Mouse (Mus musculus) heart, postnatal 25 days (tissue): ENCODE measurements around the gene Ltbp4. TPM values are rescaled to one million over a fixed set of nuclear protein-coding genes. Genes with fewer than 3 reads are reported as not detected.

Experiments used
- DNase-seq: peaks from one replicate; pipeline ENCODE4 v3.0.0; 2022; ENCODE audit warnings: low spot score
- intact Hi-C: fragments of 180-260 bp; cut with DNase I; formaldehyde crosslinking; loops from one replicate; pipeline ENCODE4 v1.15.1; 2025
- total RNA-seq, 2 experiments: library from RNA; stranded (reverse); gene quantifications; 2 replicates each; pipeline ENCODE4 v1.2.3; 2021

Ltbp4 gene
- total RNA-seq, 2 experiments from 2014 or later: 210 to 247 TPM

DNA sequence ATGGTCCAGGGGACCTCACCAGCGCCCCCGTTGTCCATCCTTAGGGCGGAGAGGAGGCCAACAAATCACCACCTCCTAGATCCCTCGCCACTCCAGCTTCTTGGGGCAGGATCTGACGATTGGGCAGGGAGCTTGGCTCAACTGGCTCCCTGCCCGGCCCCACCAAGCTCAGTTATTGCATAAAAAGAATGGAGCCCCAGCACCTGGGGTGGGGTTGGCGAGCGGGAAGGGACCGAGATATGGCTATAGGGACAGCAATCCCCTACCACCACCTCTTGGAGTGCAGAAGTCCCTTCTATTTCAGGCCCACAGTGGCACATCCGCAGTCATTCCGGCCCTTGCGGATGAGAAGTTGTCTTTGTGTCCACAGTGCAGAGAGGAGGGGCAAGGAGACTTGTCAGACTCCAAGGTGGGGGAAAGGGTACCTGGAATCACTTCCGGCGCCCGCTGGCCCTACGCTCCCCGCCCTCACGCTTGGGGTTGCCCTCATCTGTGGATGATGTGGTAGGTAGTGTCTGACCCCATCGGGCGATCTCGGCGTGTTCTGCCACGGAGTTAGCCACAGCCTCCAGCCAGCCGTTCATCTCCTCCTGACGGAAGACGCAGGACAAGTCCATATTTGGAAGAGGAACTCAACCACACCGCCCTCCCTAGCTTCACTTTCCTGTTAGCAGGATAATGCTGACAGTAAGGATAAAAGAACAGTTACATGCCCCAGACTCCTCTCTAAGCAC lies 19.5 kb upstream of the Ltbp4 start, which contains the start of gene Gm20479:
Gm20479 (minus strand) TSS at position 559 of the 734 bp plus-strand sequence.
- intact Hi-C loops: no loop called here
- DNase-seq: no peak

DNA sequence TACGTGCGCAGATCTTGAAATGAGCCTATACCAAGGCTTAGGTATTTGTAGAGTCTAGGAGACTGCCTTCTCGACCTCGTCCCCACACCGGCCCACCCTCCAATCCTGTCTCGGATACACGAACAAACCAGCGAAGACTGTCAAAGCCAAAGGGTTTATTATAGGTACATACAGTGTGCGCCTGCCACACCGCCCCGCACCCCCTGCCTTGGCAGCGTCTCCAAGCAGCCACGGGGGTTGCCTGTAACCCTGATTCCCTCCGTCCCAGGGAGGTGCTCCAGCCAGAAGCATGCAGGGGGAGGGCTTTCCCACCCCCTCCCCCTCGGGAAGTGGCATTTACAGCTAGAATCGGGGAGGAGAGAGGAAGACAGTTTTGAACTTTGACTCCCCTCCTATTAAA lies 18.8 kb upstream of the Ltbp4 start:
- intact Hi-C loops: no loop called here
- no peak for DNase-seq

DNA sequence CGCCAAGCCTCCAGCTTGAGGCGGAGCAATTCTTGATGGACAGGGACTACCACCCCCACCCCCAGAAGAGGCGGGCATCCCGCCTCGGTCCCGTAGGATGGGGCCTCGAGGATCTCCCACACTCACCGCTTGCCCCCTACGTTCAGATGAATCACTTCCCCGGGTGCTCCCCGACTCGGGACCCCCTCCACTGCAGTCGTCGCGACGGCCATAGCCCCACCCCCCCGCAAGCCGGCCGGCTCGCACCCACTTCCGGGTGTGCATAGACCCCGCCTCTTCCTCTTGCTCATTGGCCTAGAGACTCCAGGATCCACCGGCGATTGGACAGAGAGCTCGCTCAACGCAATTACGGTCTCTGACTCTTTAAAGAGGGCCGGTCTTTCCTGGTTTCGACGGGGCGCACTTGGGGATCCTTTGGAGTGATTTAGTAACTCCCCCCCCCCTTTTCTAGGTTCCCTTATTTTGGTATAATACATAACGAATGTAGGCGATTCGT lies 18.3 kb upstream of the Ltbp4 start, which contains the start of gene Shkbp1:
Shkbp1 (minus strand) TSS at position 275 of the 496 bp plus-strand sequence.
- intact Hi-C loops: no loop called here
- DNase-seq: peak; percentile 82

DNA sequence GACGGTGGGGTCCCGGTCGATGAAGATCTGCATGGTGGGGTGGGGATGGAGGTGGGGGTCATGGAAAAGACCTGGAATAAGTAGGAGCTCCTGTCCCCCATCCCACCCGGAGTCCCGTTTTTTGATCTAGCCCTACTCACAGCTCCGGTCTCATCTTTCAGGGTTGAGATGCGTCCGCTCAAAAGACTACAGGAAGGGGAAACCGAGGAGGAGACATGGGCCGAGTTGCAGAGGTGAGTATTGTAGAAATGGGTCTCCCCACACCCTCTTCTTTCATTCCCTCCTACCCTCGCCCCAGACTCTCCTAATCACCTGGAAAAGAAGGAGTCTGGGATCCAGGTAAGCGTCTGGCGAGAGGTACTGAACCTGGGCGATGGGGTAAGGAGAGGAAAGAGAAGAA lies 17.8 kb upstream of the Ltbp4 start:
- no peak for DNase-seq
- intact Hi-C loops: no loop called here

DNA sequence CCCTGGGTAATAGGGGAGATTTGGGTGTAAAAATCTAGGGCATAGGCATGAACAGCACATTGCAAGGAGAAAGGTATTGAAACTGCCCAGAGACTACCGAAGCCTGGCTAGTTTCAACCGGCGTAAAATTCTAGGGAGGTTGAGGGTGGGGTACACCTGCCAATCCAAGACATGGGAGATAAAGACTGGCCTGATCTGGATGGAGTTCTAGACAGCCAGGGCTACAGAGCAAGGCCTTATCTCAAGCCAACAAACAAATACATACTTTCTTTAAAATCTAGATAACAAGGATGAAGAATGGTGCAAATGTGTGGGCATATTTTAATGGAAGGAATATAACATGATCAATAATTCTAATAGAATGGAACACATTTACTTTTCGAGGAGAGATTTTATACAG lies 17.3 kb upstream of the Ltbp4 start:
- intact Hi-C loops: no loop called here
- DNase-seq: no peak

DNA sequence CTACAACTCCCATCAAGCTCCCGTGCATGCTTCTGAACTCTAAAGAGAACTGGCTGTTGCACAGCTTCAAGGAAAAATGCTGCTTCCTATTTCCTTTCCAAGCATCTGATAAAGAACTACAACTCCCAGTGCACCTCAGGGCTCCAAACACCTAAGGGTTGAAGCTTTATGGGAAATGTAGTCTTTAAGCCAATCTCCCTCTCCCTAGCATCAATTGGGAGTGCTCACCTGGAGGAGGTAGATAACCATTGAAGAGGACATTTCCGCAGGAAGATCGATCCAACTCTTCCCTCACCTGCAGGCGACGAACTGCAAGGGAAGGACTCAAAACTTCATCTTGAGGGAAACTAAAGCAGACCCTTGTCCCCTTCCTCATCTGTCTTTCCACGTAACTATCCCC lies 16.7 kb upstream of the Ltbp4 start:
- no peak for DNase-seq
- intact Hi-C loops: no loop called here

DNA sequence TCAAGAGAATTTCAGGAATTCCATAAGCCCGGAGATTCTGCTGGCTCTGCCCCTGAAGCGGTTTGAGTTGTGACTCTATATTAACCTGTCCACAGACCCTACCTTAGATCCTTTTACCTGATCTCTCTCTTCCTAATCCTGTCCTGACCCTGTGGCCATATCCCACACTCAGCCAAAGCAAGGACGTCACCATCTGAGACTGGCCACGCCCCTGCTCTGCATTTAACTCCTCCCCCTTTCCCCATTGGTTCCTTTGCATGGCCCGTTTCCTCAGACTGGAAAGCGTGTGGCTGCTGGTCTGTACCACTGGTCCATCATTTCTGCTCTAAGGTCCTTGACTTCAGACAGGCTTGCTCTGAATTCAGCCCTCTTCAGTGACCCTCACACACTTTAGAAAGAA lies 8.0 kb upstream of the Ltbp4 start:
- no peak for DNase-seq
- intact Hi-C loops: no loop called here

DNA sequence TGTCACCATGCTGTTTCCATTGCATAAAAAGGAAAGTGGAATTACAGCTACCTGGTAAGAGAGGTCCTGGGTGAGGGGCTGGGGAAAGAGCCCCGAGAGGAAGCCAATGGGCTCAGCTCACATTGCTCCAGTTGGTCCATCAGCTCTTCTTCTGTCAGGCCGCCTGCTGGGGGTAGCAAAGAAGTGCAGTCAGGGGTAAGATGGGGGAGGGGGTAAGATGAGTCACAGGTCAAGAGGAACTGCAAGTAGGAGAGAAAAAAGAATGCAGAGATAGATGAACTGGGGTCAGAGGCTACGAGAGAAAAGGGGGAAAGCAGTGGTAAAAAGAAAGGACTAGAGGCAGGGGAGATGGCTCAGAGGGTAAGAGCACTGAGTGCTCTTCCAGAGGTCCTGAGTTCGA lies 5.1 kb upstream of the Ltbp4 start:
- DNase-seq: no peak
- intact Hi-C loops: no loop called here

DNA sequence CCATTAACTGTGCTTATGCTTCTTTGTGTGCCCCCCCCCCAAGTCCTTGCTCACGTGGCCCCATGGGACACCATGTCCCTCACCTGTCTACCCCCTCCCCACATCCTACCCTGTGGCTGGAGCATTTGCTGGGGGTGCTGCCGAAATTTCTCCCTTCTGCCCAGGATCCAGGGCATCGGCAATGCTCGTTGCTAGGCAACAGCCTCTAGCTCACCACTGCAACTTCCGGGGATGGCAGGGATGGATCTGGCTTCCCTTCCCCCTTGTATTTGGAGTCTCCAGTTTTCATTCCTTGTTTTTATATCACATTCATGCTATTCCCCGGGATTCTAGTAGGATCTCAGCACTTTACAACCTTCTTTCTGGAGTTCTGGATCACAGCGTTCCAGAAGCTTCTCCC lies 2.0 kb upstream of the Ltbp4 start:
- no peak for DNase-seq
- intact Hi-C loops: loop anchor here (5.0 kb wide), 3 partner anchors 63 to 348 kb away; partner anchors contain the start of genes Blvrb, Sptbn4 and Zfp607b

DNA sequence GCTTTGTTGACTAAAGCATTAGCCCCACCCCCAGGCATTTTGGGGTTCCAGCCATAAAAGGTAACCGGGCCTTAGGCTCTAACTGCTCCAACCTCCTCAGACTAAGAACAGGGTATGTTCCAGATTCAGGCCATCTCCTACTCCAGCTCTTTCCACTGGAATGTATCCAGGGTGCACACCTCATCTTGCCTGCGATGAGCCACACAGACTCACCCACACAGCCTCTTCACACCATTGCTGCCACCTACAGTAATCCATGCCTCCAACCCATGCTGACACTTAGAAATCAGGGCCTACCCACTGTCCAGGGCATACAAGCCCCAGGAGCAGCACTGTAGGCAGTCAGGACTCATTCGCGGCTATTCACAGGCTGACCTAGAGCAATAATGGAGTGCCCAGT lies 1.6 kb upstream of the Ltbp4 start:
- intact Hi-C loops: loop anchor here (5.0 kb wide), 3 partner anchors 63 to 348 kb away; partner anchors contain the start of genes Blvrb, Sptbn4 and Zfp607b
- DNase-seq: no peak

DNA sequence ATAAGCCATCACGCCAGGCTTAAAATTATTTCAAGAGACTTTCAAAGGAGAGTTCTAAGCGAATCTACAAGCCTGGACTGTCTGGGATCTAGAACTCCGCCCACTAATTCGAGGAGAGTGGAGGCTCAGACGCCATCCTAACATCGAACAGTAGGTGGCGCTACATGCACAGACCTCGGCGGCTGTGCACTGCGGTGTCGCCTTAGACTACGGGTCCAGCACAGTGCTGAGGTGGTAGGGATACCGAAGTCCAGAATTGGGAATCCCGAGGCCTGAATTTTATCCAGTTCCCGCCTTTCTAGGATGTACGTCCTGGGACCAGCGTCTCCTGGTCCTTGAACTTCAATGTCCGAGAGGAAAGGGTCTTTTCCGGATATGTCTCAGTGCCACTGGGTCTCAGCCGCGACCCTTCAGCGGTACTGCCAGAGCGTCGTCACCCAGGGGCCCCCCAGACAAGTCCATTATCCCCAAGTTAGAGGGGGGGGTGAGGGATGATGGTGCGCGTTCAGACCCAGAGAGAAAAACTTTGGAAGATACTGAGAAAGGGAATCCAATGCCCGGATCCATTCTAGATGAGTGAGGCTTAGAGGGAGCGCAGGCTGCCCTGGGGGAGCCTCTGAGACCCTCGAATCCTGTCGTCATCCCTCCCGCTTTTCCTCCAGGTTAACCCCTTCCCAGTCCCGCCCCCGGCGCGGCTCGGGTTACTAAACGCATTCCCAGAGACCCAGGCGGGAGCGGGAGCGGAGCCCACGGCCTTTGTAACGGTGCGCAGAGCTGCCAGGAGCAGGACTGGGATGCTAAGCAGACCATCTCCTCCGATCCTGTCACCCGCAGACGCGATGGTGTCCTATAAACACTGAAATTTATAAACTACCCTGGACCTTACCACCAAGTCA lies 1.3 kb downstream of the Ltbp4 start:
- peak; percentile 81 for DNase-seq
- intact Hi-C loops: loop anchor here (1.0 to 5.0 kb wide), 5 partner anchors 48 to 351 kb away; partner anchors contain the start of genes Blvrb, Sptbn4 and Zfp607b

DNA sequence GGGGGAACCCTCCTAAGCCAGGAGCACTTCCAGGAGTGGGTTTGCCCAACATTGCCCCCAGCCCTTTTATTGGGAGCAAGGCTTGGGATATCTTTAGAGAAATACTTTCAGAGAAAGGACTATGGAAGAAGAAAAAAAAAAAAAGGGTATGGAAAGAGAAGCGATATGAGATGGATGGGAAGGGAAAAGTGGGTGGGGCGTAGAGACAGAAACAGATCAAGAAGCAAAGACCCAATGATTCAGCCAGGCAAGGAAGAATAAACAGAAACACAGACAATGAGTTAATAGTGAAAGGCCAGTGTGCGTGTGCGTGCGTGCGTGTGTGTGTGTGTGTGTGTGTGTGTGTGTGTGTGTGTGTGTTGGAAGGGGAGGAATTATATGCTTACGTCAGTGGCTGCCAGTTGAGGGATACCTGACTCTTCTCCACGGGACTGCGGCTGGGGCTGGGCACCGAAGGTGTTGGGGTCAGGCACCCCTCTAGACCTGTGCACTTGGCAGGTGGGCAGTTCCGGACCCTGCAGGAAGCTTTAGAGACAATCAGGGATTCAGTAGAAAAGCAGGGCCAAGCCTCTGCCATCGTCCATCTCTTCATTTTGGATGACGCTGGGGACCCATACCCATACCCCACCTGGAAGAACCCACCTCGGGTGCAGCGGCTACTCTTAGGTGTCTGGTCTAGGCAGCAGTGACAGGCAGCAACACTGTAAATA lies 2.3 kb downstream of the Ltbp4 start:
- intact Hi-C loops: loop anchor here (5.0 kb wide), 3 partner anchors 67 to 352 kb away; partner anchors contain the start of genes Blvrb, Sptbn4 and Zfp607b
- DNase-seq: no peak

DNA sequence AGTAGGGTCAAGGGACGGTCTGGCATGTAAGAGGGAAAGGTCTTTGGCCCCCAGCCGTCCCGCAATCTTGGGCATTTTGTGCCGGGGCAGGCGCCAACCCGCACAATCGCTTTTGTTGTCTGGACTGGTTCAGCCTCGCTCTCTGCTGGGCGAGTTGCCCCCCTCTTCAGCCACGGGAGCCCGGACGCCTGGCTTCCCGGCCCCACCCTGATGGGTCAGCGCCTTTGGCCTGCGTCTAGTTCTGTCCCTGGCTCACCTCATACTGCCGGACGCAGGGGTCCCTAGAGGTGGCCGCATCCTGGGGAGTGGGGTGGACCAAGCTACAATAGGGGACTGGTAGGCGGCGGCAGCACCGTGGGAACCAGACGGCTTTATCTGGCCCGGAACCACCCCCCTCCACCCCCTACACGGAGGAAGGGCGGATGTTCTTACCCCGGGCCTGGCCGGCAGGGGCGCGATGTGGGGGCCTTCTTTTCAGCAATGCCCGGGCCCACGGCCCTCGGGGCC lies 3.0 kb downstream of the Ltbp4 start:
- intact Hi-C loops: no loop called here

DNA sequence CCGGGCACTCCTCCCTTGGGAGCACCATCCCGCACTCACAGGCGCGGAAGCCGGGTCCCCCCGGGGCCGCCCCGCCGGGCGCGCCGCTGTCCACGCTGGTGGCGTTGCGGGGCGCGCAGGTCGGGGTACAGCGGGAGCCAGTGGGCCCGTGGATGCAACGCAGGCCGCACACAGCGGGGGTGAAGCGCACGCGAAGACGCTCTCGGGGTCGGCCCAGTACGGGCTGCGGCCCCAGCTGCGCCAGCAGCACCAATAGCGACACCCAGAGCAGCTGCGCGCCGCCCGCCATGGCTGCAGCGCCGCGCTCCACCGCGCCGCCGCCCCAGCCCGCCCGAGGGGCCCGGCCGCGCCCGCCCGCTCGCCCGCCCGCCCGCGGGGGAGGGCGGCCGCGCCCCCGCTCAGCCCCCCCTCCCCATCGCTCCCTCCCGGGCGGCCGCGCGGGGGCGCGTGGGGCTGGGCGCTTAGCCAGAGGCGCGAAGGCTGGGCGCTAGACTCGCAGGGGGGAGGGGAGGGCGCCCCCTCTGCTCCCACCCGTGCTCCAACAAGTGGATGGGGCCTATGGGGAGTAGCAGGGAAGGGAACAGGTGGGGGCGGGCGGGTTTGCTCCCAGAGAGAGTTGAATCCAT lies 4.1 kb downstream of the Ltbp4 start:
- intact Hi-C loops: no loop called here
- peak; percentile 56 for DNase-seq

More for the DNA sequence above, 3.0 kb downstream of the Ltbp4 start:
- DNase-seq: peak; percentile 87

DNA sequence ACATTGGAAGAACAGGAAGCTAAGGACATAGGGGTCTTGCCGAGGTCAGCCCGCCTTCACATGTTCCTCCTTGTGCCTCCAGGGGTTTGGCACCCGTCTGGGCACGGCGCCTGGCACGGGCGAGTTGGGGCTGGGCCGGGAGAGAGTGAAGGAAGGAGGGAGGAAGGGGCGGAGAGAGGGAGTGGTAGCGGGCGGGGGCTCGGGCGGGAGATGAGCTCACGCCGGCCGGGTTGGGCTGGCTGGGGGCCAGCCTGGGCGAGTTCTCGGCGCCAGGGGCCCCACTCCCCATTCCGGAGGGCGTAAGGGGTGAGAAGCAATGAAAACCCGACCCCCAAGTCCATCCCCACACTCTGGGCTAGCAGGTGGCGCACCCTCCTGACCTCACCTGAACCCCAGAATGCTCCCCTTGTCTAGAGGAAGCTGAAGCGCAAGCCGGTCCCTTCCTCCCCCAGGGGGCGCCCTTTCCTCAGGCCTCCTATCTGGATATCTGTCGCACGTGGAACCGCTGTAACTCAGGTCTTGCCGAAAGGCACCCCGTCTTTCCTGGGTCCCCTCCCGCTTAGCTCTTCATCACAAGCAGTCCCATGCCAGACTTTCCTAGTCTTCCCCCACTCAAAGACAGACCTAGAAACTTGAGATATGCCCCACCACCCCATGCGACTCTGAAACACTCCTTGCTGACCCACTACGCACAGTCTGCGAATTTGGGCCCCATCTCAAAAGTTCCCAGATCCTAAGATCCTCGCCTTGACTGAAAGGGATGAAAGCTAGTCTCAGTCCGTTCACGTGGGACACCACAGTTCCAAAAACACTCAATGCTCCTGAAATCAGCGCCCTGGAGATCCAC lies 4.9 kb downstream of the Ltbp4 start:
- intact Hi-C loops: no loop called here
- peak; percentile 87 for DNase-seq

DNA sequence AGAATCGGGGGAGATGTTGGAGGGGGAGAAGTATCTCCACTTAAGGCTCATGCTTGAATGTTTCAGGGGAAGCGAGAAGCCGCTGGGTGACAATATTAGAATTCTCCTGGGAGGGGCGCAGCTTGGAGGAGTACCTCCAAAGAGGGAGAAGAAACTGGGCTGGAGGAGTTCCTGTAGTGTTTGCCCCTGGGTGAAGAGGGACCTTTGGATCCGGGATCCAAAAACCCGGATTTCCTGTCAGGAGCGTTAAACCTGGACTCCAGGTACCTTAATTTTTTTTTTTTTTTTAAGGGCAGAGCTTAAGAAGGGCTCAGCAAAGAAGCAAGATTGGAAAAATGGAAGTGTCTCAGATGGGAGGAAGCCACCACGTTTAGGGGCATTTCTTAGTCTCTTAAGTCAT lies 5.6 kb downstream of the Ltbp4 start:
- intact Hi-C loops: no loop called here
- DNase-seq: no peak

DNA sequence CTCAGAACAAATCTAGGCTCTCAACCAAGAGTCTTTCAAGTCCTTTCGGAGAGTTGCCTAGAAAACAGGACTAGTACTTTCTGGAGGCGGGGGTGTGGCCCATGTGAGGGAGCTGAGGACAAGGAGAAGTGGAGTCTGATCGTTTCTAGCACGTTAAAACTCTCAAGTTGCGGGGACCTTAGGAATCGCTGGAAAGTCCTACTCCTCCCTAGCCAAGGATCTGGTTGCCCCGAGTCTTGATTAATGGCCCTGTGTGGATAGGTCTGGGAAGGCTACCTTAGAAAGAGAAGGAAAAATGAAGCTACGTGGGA lies 6.0 kb downstream of the Ltbp4 start:
- intact Hi-C loops: no loop called here

DNA sequence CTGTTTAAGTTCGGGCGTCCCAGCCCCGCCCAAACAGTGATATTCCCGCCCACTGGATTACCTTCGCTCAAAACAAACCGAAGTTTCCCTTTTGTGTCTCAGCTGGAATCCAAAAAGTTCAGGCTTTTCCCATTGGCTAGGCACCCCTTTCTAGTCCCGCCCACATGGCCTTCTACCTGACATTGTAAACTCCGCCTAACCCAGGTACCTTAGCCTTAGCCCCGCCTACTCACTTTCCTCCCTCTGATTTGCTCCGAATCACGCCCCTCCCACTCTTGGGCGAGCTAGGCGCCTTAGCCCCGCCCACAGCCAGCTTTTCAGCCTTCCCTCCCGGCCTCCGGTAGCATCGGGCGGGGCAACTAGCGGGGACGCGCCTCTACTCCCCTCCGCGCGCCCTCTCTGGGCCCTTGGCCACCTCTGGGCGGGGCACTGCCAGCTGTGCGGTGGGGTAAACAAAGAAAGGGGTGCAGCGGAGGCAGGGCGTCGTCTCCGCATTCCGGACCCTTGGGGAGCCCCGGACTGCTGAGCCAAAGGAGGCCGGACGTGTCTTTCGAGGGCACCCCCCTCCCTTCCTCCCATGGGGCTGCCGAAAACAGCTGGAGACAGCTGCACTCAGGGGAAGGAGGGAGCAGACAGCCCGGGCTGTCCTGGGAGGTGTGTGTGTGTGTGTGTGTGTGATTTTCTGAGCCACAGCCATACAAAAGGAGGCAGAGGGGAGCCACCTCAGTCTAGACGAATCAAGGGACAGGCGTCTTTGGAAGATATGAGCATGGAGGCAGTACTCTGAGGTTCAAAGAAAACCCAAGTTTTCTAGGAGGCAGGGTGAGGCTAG lies 6.6 kb downstream of the Ltbp4 start:
- peak; percentile 98 for DNase-seq
- intact Hi-C loops: no loop called here

More for the DNA sequence above, 6.0 kb downstream of the Ltbp4 start:
- DNase-seq: no peak
